Mouse (Mus musculus) mouse trophoblast stem cell (cell line): Measurements from ENCODE around the gene Ptpn11.

ENCODE experiments used
- in situ Hi-C, 2 experiments: fragments of 300-500 bp; cut with MseI, MboI; formaldehyde crosslinking; loops; 2 replicates in 1 of 2; 3 replicates in 1 of 2; pipeline ENCODE4 v1.15.1; 2025

The Ptpn11 gene

DNA sequence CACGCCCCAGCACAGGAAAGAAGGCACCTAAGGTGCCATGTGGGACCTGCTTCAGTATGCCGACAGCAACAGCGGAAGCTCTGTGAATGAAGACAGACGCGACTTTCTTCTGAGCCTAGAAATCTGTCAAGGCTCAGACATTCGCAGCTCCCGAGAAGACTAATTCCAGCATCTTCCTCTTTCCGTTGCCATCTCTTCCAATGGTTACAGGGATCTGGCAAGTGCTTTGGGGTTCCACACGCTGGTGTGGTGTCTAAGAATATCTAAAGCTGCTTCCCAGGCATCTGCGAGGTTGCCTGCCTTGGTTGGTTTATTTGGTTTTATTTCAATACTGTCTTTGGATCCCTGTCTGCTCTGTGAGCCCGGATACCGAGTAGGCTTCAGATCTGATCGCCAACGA lies 65.6 kb downstream of the Ptpn11 start:
- in situ Hi-C loops = no loop called here

DNA sequence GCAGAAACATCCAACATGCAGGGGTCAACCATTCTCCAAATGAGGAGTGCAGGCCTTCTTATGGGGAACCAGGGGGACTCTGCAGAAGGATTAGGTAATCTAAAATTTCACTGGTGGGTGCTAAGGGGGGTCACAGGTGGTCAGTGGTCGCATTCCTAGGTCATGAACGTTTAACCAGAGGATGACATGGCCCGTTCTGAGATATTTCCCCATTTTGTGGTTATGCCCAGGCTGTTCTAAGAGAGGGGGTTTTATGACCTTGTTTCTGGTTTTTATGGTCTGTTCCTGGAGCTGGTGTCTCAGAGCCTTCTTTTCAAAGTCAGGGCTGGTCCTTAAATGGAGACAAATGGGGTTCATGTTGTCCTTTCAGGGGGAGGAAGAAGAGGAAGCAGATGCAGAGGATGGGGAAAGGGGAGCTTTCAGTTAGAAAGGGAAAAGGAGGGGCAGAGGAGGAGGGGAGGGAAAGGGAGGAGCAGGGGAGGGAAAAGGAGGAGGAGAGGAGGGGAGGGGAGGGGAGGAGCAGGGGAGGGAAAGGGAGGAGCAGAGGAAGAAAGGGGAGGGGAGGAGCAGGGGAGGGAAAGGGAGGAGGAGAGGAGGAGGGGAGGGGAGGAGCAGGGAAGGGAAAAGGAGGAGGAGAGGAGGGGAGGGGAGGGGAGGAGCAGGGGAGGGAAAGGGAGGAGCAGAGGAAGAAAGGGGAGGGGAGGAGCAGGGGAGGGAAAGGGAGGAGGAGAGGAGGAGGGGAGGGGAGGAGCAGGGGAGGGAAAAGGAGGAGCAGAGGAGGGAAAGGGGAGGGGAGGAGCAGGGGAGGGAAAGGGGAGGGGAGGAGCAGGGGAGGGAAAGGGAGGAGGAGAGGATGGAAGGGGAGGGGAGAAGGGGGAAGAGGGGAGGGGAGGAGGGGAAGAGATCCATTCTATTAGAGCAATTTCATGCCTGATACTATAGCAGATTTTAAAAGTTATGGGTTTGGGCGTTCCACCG lies 66.7 kb downstream of the Ptpn11 start:
- in situ Hi-C loops = no loop called here

DNA sequence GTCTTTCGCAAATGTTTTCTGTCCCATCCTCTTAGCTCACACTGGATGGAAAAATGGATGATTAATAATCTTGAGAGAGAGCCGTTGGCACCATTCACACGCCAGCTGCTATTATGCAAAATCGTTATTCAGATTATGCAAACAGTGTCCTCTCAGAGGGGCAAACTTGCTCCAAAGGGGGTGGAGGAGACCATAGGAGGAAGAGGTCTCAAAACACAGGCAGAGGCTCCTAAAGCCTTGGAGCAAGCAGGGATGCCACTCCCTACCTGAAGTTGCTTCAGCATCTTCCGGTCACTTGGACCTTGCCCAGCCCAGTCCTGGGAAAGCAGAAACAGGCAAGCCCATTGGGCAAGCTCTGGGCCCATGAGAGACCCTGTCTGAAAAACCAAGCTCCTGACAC lies 67.8 kb downstream of the Ptpn11 start:
- in situ Hi-C loops = no loop called here

DNA sequence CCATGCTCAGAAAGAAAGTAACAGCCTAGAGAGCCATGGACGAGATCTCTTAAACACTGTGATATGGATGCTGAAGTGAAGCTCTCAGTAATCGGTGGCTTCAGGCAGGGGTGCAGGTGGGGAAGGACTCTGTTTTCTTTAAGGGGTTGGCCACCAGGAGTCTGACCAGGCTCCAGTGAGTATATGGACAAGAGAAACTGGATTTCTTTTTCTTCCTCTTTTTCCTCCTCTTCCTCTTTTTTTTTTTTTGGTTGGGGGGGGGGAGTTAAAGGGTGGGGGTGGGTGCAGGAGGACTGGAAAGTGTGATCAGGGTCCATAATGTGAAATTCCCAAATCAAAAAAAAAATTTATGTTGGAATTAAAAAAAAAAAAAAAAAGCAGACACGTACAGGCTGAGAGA lies 68.6 kb downstream of the Ptpn11 start:
- in situ Hi-C loops = no loop called here

DNA sequence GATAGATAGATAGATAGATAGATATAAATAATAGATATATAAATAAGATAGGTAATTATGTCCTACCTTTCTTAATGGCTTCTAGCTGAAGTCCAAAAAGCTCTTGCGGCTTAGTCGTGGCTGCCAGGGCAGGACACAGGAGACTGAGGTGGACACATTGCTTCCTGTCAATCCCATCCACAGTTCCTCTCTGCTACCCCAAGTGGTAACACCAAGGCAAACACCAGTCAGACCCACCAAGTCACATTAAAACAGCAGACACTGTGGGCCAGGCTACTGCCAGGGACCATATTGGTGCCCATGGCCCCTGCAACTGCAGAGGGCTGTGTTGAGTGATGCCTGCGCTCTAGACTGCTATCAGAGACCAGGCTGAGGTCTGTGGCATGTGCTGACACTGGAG lies 69.2 kb downstream of the Ptpn11 start:
- in situ Hi-C loops = no loop called here

DNA sequence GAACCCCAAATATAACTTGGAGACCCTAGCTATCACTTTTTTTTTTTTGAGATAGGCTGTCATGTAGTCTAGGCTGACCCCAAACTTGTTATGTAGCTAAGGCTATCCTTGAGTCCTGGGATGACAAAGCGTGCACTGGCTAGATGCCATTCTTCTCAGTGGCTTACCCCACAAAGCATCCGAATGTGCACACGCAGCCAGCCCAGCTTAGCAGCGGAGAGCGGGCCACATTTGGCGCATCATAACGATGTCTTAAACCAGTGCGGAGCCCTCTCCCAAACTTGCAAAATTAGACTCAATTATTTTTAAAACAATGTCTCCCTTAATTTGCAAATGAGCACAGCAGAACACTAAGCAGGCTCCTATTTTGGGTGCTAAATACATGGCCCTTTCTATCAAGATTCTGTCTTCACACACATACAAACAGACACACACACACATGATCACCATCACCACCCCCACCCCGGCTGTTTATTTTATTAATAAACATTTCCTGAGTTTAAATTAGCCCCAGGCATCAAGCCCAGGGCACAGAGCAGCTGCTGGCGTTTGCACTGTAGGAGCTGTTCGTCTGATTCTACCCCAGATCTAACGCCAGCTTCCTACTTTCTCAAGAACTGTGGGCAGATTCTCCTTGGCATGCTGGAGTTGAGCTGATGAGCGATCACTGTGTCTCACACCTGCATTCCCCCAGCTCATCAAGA lies 71.7 kb downstream of the Ptpn11 start:
- in situ Hi-C loops = no loop called here

DNA sequence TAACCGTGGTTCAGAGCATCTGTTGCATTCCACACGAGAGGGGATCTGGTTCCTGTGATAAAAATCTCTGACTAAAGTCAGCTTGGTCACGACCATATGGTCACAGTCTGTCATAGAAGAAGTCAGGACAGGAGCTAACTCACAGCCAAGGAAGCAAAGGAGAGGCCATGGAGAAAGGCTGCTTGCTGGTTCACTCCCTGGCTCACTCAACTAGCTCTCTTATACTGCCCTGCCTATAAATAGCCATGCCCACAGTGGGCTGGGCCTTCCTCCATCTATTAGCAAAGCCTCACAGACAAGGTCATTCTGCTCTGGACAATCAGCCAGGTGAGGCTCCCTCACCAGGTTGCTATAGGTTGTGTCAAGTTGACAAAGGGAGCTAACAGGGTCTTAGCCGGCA lies 72.9 kb downstream of the Ptpn11 start:
- in situ Hi-C loops = no loop called here

DNA sequence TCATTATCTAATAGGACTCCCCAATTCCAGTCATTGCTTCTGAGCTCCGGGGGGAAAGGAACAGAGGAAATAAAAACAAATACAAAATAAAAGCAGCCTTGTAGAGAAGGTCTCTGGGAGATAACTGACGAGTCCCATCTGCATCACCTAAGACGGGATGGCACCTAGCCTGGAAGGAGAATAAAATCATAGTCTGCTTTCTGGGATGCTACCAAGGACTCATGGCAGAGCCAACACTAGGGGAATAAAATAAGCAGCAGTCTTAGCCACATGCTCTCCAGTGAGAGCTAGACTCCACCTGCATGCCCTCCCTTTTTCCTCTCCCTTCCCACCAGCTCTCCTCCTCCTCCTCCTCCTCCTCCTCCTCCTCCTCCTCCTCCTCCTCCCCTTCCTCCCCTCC lies 74.3 kb downstream of the Ptpn11 start:
- in situ Hi-C loops = no loop called here

DNA sequence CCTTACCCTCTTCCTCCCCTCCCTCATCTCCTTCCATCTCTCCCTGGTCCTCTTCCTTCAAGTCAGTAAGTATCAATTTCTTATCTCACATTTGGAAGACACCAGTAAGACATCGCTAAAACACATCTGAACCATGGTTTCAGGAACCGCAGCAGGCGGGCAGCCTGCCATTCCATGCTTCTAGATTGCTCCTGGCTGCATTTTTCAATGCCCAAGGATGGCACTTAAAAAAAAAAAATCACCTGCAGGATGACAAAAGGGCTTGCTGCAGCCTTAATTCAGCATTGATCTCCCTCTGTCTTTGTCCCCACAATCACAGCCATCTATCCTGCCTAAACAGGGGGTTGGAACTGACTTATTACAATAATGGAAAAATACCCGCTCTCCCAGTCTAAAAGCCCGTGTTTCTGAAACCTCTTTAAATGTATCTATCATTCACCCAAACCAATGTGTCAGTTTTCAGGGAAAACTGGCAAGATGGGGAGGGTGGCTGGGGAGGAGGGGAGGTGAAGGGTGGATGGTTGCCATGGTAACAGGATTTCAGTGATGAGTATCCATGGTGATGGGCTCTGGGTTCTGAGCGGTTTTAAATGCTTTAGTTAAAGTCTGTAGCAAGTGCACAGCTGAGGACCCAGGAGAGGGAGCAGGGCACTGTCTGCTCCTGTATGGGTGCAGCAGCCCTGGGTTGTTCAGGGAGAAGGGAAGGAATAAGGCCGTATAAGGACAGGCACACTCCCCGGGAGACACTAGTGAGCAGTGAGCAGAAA lies 75.6 kb downstream of the Ptpn11 start:
- in situ Hi-C loops = no loop called here

DNA sequence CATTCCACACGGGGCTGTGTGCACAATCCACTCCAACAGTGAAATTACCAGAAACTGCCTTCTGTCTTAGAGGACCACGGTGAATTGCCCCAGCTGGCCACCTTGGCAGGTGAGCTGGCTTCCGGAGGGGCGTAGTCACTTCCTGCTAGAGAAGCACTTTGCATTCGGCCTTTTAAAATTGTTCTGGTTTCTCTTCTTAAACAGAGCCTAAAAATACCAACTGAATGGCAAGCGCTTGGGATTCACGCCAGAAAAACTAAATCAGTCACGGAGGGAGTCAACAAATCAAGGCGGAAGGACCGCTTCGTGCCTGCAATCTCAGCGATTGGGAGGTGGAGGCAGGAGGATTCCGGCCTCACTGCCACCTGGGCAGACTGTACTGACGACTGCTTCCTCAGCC lies 77.0 kb downstream of the Ptpn11 start:
- in situ Hi-C loops = no loop called here

DNA sequence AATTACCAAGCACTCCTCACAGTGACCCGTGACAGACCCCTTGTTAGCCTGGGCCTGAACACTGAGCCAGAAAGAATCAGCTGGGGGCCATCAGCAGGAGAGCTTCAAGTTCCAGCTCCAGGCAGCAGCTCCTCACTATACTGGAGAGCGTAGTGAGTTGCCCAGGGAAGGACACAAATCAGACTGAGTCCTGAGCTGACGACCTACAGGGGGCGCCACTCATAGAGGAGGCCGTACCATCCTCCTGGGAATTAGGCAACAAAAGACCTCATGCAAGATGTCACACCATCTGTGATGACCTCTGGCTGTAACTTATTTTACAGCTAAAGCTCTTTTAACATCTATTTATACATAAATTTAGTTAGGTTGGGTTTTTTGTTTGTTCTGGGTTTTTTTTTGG lies 78.8 kb downstream of the Ptpn11 start:
- in situ Hi-C loops = no loop called here

DNA sequence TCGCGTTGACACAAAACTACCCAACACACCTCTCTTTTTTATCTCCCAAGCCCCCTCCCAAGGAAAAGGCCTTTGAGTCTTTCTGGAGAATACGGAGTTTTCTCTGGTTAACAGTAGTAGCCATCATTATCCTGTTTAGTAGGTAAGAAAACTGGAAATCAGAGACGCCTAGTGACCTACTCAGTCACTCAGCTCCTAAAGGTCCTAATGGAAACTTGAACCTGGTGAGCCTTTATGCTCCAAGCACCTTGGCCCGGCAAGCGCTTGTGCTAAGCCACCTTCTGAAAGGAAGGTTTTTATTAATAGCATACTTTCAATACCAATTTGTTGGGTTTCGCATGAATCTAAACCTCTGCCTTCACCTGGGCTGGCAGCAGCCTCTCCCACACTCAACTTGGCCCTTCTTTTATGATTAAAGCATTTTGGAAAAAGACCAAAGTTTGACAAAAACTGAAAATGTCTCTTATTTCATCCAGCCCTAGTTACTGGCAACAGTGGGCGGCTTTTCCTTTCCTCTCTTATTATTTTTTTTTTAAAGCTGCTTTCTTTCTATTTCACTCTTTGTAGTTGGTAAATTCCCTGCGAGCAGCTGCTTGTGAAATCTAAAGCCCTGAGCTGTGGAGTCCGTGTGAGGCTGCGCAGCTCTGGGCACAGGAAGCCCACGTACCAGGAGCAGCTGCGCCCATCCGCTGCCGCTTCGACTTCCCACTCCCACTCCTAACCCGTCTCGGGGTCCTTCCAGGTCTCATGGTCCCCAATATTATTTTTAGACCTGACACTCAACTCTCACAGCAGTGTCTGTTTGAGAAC lies 79.9 kb downstream of the Ptpn11 start:
- in situ Hi-C loops = no loop called here

DNA sequence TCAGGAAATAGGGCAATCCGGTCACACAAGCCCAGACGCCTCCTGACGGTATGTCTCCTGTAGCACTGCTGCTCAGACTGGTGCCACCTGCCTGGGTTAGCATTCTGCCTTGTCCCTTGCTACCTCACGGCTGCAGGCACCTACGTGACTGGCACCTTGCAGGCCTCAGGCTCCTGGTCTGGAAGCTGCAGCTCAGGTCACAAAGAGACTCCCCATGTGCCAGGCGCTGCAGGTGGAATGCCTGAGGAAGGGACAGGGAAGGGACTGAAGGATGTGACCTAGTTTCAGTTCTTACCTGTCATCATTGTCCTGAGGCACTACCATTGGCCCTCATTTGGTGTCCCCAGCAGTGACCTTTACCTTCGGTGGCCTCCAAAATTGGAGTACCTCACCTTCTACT lies 82.0 kb downstream of the Ptpn11 start:
- in situ Hi-C loops = no loop called here

DNA sequence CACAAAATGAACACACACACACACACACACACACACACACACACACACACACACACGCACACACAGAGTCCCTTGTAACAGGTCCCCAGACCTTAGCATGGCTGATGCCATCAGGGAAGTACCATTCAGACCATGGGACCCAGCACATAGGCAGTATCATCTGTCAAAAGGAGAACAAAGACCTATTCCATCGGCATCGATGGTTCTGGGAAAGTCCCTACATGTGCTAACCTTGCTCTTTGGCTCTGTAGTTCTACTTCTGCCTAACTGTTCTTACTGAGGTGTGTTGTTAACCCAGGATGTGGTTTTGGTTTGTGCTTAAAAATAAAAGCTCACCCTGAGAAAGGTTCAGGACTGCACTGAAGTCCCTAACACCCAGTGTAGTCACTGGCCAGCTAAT lies 84.3 kb downstream of the Ptpn11 start:
- in situ Hi-C loops = no loop called here

DNA sequence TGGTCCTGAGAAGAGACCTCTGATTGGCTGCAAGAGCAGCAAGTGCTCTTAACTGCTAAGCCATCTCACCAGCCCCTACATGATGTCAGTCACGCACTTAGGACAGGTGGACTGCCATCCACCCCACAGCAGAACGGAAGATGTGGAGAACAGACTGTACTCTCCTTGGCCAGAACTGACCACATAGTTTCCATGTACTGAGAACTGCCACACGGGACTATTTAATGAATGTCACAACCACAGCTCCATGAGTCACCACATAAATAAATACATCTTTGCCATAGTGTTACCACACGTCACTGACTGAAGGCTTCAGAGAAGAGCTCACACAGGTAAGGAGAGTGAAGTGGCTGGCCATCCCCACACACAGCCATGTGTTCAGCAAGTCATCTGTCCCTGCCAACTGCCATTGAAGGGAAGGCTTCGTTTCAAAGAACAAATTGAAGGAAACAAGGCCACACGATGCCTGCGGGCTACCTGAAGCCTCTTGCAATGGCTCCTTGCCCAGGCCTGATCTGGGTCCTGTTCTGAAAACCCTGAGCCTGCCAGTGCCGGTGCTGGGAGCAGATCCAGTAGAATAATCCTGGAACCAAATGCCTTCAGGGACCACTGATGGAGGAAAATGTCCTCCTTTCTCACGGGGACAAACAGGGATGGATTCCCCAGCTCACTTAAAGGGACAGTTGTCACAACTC lies 90.2 kb downstream of the Ptpn11 start:
- in situ Hi-C loops = no loop called here

DNA sequence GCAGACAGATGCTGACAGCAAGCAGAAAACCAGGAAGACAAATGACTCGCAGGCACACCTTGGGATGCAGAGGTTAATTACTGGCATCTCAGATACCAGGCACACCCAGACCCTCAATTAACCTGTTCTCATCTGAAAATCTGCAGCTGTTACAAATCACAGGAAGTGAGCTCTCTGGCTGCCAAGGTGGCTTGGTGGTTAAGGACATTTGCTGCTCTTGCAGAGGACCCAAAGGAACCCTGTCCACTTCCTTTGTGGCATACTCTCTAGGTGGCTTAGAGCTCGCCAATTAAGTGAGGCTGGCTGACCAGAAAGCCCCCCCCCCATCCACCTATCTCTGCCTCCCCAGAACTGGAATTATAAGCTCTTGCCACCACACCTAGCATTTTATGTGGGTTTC lies 91.1 kb downstream of the Ptpn11 start:
- in situ Hi-C loops = no loop called here

DNA sequence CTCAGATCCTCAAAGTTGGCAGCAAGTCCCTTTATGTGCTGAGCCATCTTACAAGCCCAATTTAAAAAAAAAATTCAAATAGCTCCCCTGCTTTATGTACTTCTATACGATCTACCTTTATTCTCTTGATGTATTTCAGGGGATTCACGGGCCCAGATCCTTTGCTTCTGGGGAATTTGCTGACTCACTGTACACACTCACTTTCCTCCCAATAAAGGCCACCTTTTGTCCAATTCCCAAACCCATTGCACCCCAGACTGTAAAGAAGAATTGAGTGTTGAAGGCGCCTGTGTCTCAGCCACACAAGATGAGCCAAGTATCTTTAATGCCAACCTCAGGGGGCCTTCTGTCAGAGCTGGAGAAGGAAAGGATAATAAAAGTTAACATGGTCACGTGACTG lies 93.2 kb downstream of the Ptpn11 start:
- in situ Hi-C loops = no loop called here

DNA sequence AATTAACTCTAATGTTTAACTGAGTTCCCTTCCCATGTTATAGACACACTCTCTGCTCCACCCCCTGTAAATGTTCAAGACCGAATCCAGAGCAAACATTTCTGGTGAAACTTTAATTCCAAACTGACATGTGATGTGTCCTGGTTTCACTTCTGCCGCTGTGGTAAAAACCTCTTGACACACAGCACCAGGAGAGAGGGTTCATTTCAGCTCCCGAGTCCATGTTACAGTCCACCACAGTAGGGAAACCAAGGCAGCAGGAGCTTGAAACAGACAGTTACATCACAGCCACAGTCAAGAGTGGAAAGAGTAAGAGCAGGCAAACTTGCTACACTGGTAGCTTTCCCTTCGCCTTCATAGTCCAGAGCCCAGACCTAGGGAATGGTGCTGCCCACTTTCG lies 94.5 kb downstream of the Ptpn11 start:
- in situ Hi-C loops = no loop called here

DNA sequence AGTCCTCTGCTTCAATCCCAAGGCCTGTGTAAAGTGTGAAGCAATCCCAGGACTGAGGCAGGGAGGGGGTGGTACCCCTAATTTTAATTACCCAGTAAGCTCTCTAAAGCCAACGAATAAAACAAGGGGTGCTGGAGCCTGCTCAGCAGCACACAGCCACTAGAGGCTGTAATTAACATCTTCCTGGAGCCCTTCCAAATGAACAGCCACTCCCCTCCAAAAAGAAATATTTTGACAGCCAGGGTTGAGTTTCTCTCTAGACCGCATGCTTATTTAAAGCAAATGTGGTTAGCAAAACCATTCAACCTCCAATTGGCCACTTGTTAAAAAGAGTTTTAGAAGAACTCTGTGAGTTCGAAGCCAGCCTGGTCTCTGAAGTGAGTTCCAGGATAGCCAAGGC lies 97.9 kb downstream of the Ptpn11 start:
- in situ Hi-C loops = no loop called here

DNA sequence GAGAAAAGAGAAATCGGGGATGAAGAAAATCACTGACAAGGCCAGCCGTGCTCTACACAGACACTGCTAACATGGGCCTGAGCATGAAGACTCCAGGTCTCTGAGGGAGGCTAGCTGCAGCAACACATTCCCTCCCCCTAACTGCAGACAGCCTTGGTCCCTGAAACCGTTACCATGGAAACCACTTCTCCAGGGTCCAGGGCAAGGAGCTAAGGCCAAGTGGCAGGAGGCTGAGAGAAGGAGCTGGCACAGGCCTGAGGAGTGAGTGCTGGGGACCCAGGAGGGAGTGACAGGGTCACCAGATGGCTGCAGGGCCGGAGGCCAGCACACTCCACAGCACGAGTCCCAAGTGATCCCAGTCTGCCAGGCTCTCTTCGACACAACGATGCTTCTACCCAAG lies 101.5 kb downstream of the Ptpn11 start:
- in situ Hi-C loops = no loop called here

DNA sequence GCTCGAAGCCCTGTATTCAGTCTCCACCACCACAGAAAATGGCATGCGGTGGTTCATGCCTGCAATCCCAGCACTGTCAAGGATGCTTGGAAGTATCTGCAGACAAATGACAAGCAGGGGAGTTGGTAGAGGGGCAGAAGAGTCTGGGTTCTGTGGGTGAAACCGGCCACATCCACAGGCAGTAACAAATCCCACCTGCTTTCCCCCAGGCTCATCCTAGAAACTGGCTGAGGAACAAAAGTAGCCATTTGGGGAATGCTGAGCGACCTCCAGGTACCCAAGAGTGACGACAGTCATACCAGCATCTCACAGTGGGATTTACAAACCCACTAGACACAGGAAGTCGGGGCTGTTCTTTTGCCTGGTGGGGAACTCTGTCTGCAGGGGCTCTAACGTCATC lies 103.5 kb downstream of the Ptpn11 start:
- in situ Hi-C loops = no loop called here
